Mouse (Mus musculus) hindbrain, embryonic 15.5 days (tissue): ENCODE results near the gene Bax. TPM values are rescaled to one million over a fixed set of nuclear protein-coding genes. Genes with fewer than 3 reads are reported as not detected.
"Not testable (repeated sequence)": the region's sequence is repeated elsewhere in the genome, so short reads cannot be mapped to it uniquely, and the experiment has no call there.

Source experiments
- ATAC-seq: fragments of 200-750 bp; cut with Nextera tagmentation; 2 replicates; pipeline ENCODE4 v1.8.0; 2017; ENCODE audit warnings: low read depth, moderate number of reproducible peaks, moderate TSS enrichment; ENCODE audit not compliant: low FRiP score
- H3K27ac ChIP-seq: fragments of 300-500 bp; sonication (generic); replicated peaks from 2 replicates; pipeline ENCODE4 v1.5.1; 2015; ENCODE audit warnings: mild to moderate bottlenecking, inconsistent platforms
- H3K27me3 ChIP-seq: fragments of 300-500 bp; sonication (generic); 2 replicates; pipeline ENCODE4 v1.6.1; 2015; ENCODE audit warnings: control low read depth, inconsistent platforms
- H3K36me3 ChIP-seq: fragments of 300-500 bp; sonication (generic); 2 replicates; pipeline ENCODE4 v1.6.1; 2015; ENCODE audit warnings: control low read depth, inconsistent platforms
- H3K4me1 ChIP-seq: fragments of 300-500 bp; sonication (generic); replicated peaks from 2 replicates; pipeline ENCODE4 v1.6.1; 2015; ENCODE audit warnings: control low read depth, inconsistent platforms
- H3K4me2 ChIP-seq: fragments of 300-500 bp; sonication (generic); 2 replicates; pipeline ENCODE4 v1.6.1; 2015; ENCODE audit warnings: moderate library complexity, mild to moderate bottlenecking, inconsistent platforms
- H3K4me3 ChIP-seq: fragments of 300-500 bp; sonication (generic); 2 replicates; pipeline ENCODE4 v1.5.1; 2015; ENCODE audit warnings: mild to moderate bottlenecking, inconsistent platforms
- H3K9ac ChIP-seq: fragments of 300-500 bp; sonication (generic); 2 replicates; pipeline ENCODE4 v1.6.1; 2015; ENCODE audit warnings: inconsistent platforms
- H3K9me3 ChIP-seq: fragments of 300-500 bp; sonication (generic); 2 replicates; pipeline ENCODE4 v1.6.1; 2016; ENCODE audit warnings: control low read depth, inconsistent platforms
- WGBS: fragments of 180-500 bp; shearing (Covaris S2); methylation state at CpG from one replicate; pipeline ENCODE4 v1.1.7; 2015; 5-methylcytosine and 5-hydroxymethylcytosine counted together
- polyA plus RNA-seq: library from polyadenylated mRNA; unstranded; fragments of >200 nt; fragmentation: Nextera tagmentation; extraction: Ambion mirVana; gene quantifications from 2 replicates; pipeline ENCODE4 v1.2.1, GENCODE M21; 2015

The Bax gene
- polyA plus RNA-seq, 1 experiment from 2014 or later, result 250 TPM

DNA sequence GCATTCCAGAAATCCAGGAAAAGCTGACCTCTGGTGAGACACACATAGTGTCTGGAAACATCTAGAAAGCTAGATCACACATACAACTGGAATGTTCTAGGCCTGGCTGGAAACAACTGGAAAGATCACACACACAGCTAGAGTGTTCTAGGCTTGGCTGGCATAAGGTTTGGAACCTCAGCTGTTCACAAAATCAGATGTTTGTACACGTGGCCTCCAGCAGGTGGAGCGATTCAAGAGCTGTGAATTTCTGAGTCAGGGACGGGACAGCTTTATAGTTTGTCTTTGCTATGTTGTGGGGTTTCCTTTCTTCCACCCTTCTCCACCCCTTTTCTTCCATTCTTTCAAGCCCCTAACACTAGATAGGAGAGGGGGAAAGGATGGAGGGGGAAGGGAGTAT, 10.3 kb upstream of the Bax start:
- no peak overlapping the region for H3K9ac ChIP-seq
- no peaks in the 10 kb centered on the region for H3K4me1 ChIP-seq
- no peak for ATAC-seq
- no peak overlapping the region for H3K27ac ChIP-seq
- no peak overlapping the region for H3K4me2 ChIP-seq
- WGBS, result 9% methylated on average over 3 of the region's 3 CpGs
- no peaks in the 10 kb centered on the region for H3K36me3 ChIP-seq
- H3K9me3 ChIP-seq, result no peaks in the 10 kb centered on the region
- no peaks in the 10 kb centered on the region for H3K27me3 ChIP-seq
- H3K4me3 ChIP-seq, result no peak overlapping the region

DNA sequence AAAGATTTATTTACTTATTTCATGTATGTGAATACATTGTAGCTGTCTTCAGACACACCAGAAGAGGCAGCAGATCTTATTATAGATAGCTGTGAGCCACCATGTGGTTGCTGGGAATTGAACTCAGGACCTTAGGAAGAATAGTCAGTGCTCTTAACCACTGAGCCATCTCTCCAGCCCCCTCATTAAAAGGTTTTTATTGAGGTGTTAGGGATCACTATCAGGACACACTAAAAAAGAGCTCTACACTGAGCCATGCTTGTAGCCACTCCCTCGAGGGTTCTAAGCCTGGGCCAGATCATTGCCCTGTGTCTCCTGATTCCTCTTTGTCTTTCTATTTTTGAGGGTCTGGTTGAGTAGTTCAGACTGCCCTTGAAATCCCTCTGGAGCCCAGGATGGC, 9.8 kb upstream of the Bax start:
- WGBS, result 73% methylated on average over 1 of the region's 1 CpGs
- Histone ChIP-seq H3K27me3 (no peaks in the 10 kb centered on the region), H3K36me3 (no peaks in the 10 kb centered on the region), H3K4me3 (no peak overlapping the region), H3K27ac (no peak overlapping the region), H3K9me3 (no peaks in the 10 kb centered on the region), H3K9ac (no peak overlapping the region), H3K4me2 (no peak overlapping the region), H3K4me1 (no peaks in the 10 kb centered on the region)
- ATAC-seq, result no peak

DNA sequence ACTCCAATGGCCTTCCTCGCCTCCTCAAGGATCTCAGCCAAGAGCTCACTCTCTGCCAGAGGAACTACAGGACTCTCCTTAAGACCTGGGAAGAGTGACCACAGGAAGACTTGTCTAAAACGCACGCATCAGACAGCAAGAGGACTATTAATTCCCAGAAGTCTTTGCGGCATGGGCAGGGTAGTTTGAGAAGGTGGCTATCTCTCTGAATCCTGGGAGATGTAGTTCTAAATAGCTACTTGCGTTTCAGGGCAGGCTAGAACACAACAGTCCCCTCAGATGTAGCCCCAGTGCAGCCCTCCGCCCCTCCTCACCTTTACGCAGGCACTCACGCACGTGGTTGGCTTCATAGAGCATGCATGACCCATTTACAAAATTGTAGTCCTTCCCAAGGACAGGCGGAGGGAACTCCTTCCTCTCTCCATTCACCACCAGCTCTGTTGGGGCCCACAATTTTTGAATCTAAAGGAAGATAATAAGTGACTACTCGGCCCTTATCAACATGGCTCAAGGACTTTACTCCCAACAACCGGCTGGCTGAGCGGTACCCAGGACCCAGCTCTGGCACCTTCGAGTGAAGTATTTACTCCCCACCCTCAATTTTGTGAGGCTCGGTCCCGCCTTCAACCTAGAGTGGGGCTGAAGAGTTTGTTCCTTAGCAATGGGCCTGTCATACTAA, 8.7 kb upstream of the Bax start:
- H3K27ac ChIP-seq, result no peak overlapping the region
- 78% methylated on average over 16 of the region's 16 CpGs for WGBS
- H3K36me3 ChIP-seq, result no peaks in the 10 kb centered on the region
- no peaks in the 10 kb centered on the region for H3K9me3 ChIP-seq
- no peak for ATAC-seq
- H3K4me1 ChIP-seq, result no peaks in the 10 kb centered on the region
- peak overlapping the region; percentile 21; the same call in 1 of the 2 replicates for H3K4me2 ChIP-seq
- H3K27me3 ChIP-seq, result no peaks in the 10 kb centered on the region
- no peak overlapping the region for H3K9ac ChIP-seq
- H3K4me3 ChIP-seq, result no peak overlapping the region

DNA sequence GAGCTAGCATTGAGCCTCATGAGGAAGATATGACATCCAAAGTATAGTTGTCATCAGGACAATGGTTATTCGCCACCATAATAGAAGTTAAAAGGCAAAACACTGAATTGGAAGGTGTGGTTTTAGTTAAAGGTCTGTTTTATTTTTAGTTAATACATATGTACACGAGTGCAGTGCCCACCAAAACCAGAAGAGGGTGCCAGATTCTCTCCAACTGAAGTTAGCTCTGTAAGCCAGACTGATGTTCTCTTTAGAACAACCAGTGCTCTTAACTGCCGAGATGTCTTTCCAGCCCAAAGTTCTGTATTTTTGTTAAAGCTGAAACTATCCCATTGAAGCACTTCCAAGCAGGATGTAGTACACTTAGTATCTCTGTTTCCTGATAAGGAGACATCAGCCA, 4.2 kb upstream of the Bax start:
- no peaks in the 10 kb centered on the region for H3K9me3 ChIP-seq
- H3K27me3 ChIP-seq, result no peaks in the 10 kb centered on the region
- peaks cover 4% of the 10 kb centered on the region for H3K4me1 ChIP-seq
- no peak for ATAC-seq
- no peak overlapping the region for H3K9ac ChIP-seq
- H3K36me3 ChIP-seq, result no peaks in the 10 kb centered on the region
- 12% methylated on average over 3 of the region's 3 CpGs for WGBS
- no peak overlapping the region for H3K27ac ChIP-seq
- H3K4me2 ChIP-seq, result no peak overlapping the region
- H3K4me3 ChIP-seq, result no peak overlapping the region

DNA sequence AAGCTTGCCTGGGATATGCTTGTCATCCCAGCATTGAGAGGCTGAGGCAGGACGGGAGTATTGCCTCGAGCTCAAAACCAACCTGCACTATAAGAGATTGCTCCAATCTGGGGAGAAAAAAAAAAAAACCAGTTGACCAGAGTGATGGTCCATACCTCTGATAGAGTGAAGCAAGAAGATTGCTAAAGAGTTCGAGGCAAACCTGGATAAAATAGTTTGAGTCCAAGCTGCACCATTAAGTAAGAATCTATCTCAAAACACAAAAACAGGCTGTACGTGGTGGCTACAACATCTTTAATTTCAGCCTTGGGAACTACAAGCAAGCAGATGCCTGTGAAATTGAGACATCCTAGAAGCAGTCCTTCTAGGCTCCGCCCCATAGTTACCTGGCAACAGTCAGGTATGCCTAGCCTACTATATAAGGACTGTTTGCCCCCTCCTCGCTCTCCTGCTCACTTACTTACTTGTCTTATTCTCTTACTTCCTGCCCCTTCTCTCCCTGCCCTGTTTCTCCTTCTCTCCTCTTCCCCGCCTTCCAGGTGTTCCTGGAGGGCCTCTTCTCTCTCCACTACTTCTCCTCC, 482 bp upstream of the Bax start:
- H3K4me1 ChIP-seq, result peaks cover 23% of the 10 kb centered on the region
- H3K9me3 ChIP-seq, result no peaks in the 10 kb centered on the region
- H3K9ac ChIP-seq, result peak overlapping the region; percentile 85; the same call in 1 of the 2 replicates
- no peaks in the 10 kb centered on the region for H3K27me3 ChIP-seq
- no peak; the same call in 1 of the 2 replicates for ATAC-seq
- 31% methylated on average over 7 of the region's 7 CpGs for WGBS
- peak overlapping the region; percentile 77 for H3K4me2 ChIP-seq
- peak overlapping the region; percentile 81 for H3K4me3 ChIP-seq
- peaks cover 20% of the 10 kb centered on the region for H3K36me3 ChIP-seq
- peak overlapping the region; percentile 85; the same call in 1 of the 2 replicates for H3K27ac ChIP-seq

DNA sequence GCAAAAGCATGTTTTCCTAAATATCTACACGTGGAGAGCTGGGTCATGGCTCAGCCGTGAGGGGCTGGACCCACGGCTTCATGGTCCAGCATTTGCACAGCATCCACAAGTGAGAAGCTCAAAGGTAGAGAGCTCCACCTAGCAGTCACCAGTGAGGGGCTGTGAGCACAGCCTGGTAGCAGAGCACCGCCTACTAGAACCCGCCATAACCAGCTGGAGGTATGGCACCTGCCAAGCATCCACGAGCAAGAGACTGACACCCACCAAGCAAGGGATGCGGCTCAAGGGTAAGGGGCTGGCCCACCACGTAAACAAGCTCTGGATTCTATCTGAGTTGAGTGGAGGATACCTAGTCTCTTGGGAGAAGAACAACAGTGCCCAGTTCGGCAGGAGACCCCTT, 1.1 kb downstream of the Bax start:
- 78% methylated on average over 9 of the region's 9 CpGs for WGBS
- Histone ChIP-seq H3K4me3 (peak overlapping the region; percentile 81), H3K27ac (no peak overlapping the region), H3K4me2 (peak overlapping the region; percentile 77), H3K27me3 (no peaks in the 10 kb centered on the region), H3K4me1 (peaks cover 32% of the 10 kb centered on the region), H3K36me3 (peaks cover 24% of the 10 kb centered on the region), H3K9ac (peak overlapping the region; percentile 85; the same call in 1 of the 2 replicates), H3K9me3 (no peaks in the 10 kb centered on the region)
- ATAC-seq, result no peak

DNA sequence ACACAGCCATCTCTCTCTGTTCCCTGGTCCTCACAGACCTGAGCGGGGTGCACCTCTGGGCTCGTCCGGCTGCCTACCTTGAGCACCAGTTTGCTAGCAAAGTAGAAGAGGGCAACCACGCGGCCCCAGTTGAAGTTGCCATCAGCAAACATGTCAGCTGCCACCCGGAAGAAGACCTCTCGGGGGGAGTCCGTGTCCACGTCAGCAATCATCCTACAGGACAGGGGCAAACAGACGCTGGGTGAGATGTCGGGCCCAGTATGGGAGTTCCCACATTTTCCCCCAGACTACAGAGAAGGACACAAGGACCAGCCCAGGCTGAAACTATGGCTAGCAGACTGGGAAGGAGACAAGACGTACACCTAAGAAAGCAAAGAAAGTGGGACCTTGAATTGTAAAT, 1.6 kb downstream of the Bax start:
- no peak for ATAC-seq
- peak overlapping the region; percentile 77 for H3K4me2 ChIP-seq
- peaks cover 36% of the 10 kb centered on the region for H3K4me1 ChIP-seq
- H3K36me3 ChIP-seq, result peaks cover 24% of the 10 kb centered on the region
- 93% methylated on average over 12 of the region's 12 CpGs for WGBS
- H3K9me3 ChIP-seq, result no peaks in the 10 kb centered on the region
- H3K27me3 ChIP-seq, result no peaks in the 10 kb centered on the region
- H3K4me3 ChIP-seq, result peak overlapping the region; percentile 81; the same call in 1 of the 2 replicates
- no peak overlapping the region for H3K27ac ChIP-seq
- 0 out of 2 replicates have a peak overlapping the region, but pooled peaks have one; percentile 85 for H3K9ac ChIP-seq

DNA sequence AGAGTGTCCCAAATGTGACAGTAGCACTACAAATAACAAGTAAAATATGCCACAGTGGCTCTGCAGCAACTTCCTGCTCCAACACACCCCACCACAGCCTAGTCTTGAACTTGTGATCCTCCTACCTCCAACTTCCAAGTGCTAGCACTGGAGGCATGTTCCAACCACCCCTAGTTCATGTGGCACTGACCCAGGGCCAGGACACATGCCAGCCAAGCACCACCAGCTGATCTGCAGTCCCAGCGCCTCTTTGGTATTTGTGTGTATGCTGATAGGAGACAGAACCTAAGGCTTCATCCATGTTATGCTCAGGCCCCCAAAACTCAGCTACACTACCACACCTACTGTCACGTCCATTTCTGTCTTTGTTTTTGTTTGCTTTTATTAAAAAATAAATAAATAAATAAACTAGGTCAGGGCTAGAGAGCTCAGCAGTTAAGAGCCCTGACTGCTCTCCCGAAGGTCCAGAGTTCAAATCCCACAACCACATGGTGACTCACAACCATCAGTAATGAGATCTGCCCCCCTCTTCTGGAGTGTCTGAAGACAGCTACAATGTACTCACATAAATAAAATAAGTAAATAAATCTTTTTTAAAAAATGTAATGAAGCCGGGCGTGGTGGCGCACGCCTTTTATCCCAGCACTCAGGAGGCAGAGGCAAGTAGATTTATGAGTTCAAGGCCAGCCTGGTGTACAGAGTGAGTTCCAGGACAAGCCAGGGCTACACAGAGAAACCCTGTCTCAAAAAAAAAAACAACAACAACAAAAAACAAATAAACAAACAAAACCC, 2.5 kb downstream of the Bax start:
- Histone ChIP-seq H3K27me3 (no peaks in the 10 kb centered on the region), H3K4me2 (no peak overlapping the region), H3K4me1 (peaks cover 39% of the 10 kb centered on the region), H3K4me3 (no peak overlapping the region), H3K36me3 (peaks cover 24% of the 10 kb centered on the region), H3K9ac (no peak overlapping the region), H3K9me3 (no peaks in the 10 kb centered on the region), H3K27ac (no peak overlapping the region)
- ATAC-seq, result no peak
- 97% methylated on average over 7 of the region's 7 CpGs for WGBS

DNA sequence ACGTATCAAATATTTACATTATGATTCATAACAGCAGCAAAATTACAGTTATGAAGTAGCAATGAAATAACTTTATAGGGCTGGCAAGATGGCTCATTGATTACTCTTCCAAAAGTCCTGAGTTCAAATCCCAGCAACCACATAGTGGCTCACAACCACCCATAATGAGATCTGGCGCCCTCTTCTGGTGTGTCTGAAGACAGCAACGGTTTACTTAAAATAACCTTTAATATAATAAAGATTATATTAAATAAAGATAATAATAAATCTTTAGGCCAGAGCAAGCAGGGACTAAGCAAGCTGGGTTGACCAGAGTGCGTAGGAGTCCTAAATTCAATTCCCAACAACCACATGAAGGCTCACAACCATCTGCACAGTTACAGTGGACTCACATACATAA, 3.8 kb downstream of the Bax start:
- 80% methylated on average over 4 of the region's 4 CpGs for WGBS
- Histone ChIP-seq H3K4me1 (peaks cover 45% of the 10 kb centered on the region), H3K36me3 (peaks cover 27% of the 10 kb centered on the region)

DNA sequence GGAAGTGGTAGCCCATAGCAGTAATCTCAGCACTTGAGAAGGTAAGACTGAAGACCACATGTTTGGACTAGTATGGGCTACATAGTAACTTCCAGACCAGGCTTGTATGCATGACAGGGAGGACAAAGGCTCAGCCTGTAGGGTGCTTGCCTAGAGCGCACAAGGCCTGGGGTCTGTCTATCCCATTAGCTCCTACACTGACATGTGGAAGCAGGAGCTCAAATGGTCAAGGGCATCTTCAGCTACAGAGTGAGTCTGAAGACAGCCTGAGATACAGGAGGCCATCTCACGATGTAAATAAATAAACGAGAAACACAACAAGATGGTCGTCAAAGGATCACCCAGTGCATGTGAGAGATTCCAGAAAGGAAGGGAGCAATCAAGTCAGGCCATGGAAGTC, 4.4 kb downstream of the Bax start:
- Histone ChIP-seq H3K4me3 (no peak overlapping the region), H3K27ac (no peak overlapping the region), H3K4me1 (peaks cover 51% of the 10 kb centered on the region), H3K36me3 (peaks cover 30% of the 10 kb centered on the region), H3K4me2 (no peak overlapping the region), H3K27me3 (no peaks in the 10 kb centered on the region), H3K9me3 (no peaks in the 10 kb centered on the region), H3K9ac (no peak overlapping the region)
- no peak for ATAC-seq
- 87% methylated on average over 4 of the region's 4 CpGs for WGBS

More for the DNA sequence above, 3.8 kb downstream of the Bax start:
- H3K4me2 ChIP-seq, H3K9me3 ChIP-seq, ATAC-seq, H3K4me3 ChIP-seq, H3K9ac ChIP-seq, H3K27ac ChIP-seq, H3K27me3 ChIP-seq: not testable (repeated sequence)

DNA sequence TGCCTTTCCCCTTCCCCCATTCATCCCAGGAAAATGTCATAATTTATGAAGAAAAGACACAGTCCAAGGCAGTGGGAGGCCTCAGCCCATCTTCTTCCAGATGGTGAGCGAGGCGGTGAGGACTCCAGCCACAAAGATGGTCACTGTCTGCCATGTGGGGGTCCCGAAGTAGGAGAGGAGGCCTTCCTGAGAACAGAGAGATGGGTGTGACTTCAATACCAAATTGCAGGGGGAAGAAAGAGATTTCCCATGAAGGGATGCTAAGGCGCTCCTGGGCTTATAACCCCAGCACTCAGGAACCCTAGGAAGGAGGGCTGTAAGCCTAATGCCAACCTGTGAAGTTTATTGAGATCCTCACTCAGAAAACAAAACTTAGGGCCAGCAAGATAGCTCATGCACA, 4.9 kb downstream of the Bax start:
- H3K4me2 ChIP-seq, result no peak overlapping the region
- no peak for ATAC-seq
- H3K36me3 ChIP-seq, result peaks cover 34% of the 10 kb centered on the region
- peaks cover 56% of the 10 kb centered on the region for H3K4me1 ChIP-seq
- no peak overlapping the region for H3K27ac ChIP-seq
- no peak overlapping the region for H3K4me3 ChIP-seq
- no peaks in the 10 kb centered on the region for H3K9me3 ChIP-seq
- H3K27me3 ChIP-seq, result no peaks in the 10 kb centered on the region
- WGBS, result 81% methylated on average over 4 of the region's 4 CpGs
- H3K9ac ChIP-seq, result no peak overlapping the region

DNA sequence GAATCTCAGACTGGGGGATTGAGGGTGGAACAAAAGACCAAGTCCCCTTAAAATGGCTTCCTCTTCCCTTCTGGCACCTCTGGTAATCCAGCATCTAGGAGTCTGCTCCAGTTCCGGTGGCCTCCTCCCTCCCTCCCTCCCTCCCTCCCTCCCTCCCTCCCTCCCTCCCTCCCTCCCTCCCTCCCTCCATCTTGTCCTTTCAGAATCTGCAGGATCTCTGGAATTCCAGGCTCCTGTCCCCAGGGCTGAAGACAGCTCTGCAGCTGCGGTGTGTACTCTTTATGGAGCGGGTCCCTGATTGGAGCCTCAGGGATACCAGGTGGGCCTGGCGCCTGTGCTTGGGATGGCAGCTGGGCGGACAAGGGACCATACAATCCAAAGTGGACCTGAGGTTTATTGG, 5.4 kb downstream of the Bax start:
- ATAC-seq, result no peak
- 60% methylated on average over 4 of the region's 5 CpGs for WGBS
- Histone ChIP-seq H3K4me3 (no peak overlapping the region), H3K9me3 (no peaks in the 10 kb centered on the region), H3K4me1 (peaks cover 59% of the 10 kb centered on the region), H3K9ac (no peak overlapping the region), H3K36me3 (peaks cover 34% of the 10 kb centered on the region), H3K27me3 (no peaks in the 10 kb centered on the region), H3K4me2 (no peak overlapping the region), H3K27ac (peak overlapping the region; percentile 95)
